Mouse (Mus musculus): Measurements from ENCODE around the gene Gabra4. TPM values are rescaled to one million over a fixed set of nuclear protein-coding genes. Genes with fewer than 3 reads are reported as not detected.

The Gabra4 gene
- total and polyA plus RNA-seq, 2 experiments from 2014 or later: 22.2 to 35.1 TPM

- Histone ChIP-seq H3K9ac (peak overlapping the region; percentile 57; the same call in 1 of the 2 replicates), H3K27me3 (ENCODE audit: insufficient read depth, low read length) (no peaks in the 10 kb centered on the region), H3K4me2 (ENCODE audit: low read depth) (peak overlapping the region; percentile 97), H3K36me3 (ENCODE audit: insufficient read depth) (no peaks in the 10 kb centered on the region), H3K4me3 (ENCODE audit: low read depth, low read length) (peak overlapping the region; percentile 65), H3K9me3 (ENCODE audit: low read length) (no peaks in the 10 kb centered on the region), H3K4me1 (ENCODE audit: insufficient read depth) (no peaks in the 10 kb centered on the region), H3K27ac (ENCODE audit: low read depth, low read length) (no peak overlapping the region)
- DNase-seq (no peak), ATAC-seq (no peak)
- 8% methylated on average over 10 of the region's 10 CpGs for WGBS
- no peak for TF ChIP-seq CTCF (IDR thresholded peaks at IDR 0.05; ENCODE audit: low read depth)
Measured at GRCm38 (mm10) chr5:71656771-71657170, 1.3 kb downstream of the Gabra4 start.

GRCm38 (mm10) chr5:71654056-71654455 lies 4.1 kb downstream of the Gabra4 start:
- Histone ChIP-seq H3K4me1 (ENCODE audit: insufficient read depth) (no peaks in the 10 kb centered on the region), H3K36me3 (ENCODE audit: insufficient read depth) (no peaks in the 10 kb centered on the region), H3K4me2 (ENCODE audit: low read depth) (no peak overlapping the region), H3K27ac (ENCODE audit: low read depth, low read length) (no peak overlapping the region), H3K27me3 (ENCODE audit: insufficient read depth, low read length) (no peaks in the 10 kb centered on the region), H3K4me3 (ENCODE audit: low read depth, low read length) (no peak overlapping the region), H3K9ac (no peak overlapping the region), H3K9me3 (ENCODE audit: low read length) (no peaks in the 10 kb centered on the region)
- TF ChIP-seq CTCF (IDR thresholded peaks at IDR 0.05; ENCODE audit: low read depth): no peak
- DNase-seq (no peak), ATAC-seq (no peak)
- WGBS: 70% methylated on average over 5 of the region's 5 CpGs

- TF ChIP-seq CTCF (IDR thresholded peaks at IDR 0.05; ENCODE audit: low read depth): no peak
- ATAC-seq: no peak
Measured at GRCm38 (mm10) chr5:71648108-71648507, 10.0 kb downstream of the Gabra4 start.

GRCm38 (mm10) chr5:71639804-71640203 lies 18.3 kb downstream of the Gabra4 start:
- H3K4me3 ChIP-seq (ENCODE audit: low read depth, low read length): no peak overlapping the region
- H3K4me1 ChIP-seq (ENCODE audit: insufficient read depth): no peaks in the 10 kb centered on the region
- WGBS: 78% methylated on average over 10 of the region's 10 CpGs
- H3K9ac ChIP-seq: no peak overlapping the region
- H3K36me3 ChIP-seq (ENCODE audit: insufficient read depth): no peaks in the 10 kb centered on the region
- H3K4me2 ChIP-seq (ENCODE audit: low read depth): no peak overlapping the region
- no peaks in the 10 kb centered on the region for H3K27me3 ChIP-seq (ENCODE audit: insufficient read depth, low read length)
- H3K9me3 ChIP-seq (ENCODE audit: low read length): no peaks in the 10 kb centered on the region
- DNase-seq: no peak
- H3K27ac ChIP-seq (ENCODE audit: low read depth, low read length): no peak overlapping the region
- no peak for TF ChIP-seq CTCF (IDR thresholded peaks at IDR 0.05; ENCODE audit: low read depth)
- no peak for ATAC-seq

More at GRCm38 (mm10) chr5:71648108-71648507, 10.0 kb downstream of the Gabra4 start:
- no peaks in the 10 kb centered on the region for H3K4me1 ChIP-seq (ENCODE audit: insufficient read depth)
- no peak overlapping the region for H3K27ac ChIP-seq (ENCODE audit: low read depth, low read length)
- 48% methylated on average over 2 of the region's 2 CpGs for WGBS
- no peak overlapping the region for H3K9ac ChIP-seq
- H3K4me2 ChIP-seq (ENCODE audit: low read depth): no peak overlapping the region
- H3K36me3 ChIP-seq (ENCODE audit: insufficient read depth): no peaks in the 10 kb centered on the region
- DNase-seq: no peak
- H3K4me3 ChIP-seq (ENCODE audit: low read depth, low read length): no peak overlapping the region
- H3K9me3 ChIP-seq (ENCODE audit: low read length): no peaks in the 10 kb centered on the region
- H3K27me3 ChIP-seq (ENCODE audit: insufficient read depth, low read length): no peaks in the 10 kb centered on the region

GRCm38 (mm10) chr5:71627820-71628219 lies 30.3 kb downstream of the Gabra4 start:
- Histone ChIP-seq H3K36me3 (ENCODE audit: insufficient read depth) (no peaks in the 10 kb centered on the region), H3K9me3 (ENCODE audit: low read length) (no peaks in the 10 kb centered on the region), H3K4me3 (ENCODE audit: low read depth, low read length) (no peak overlapping the region), H3K4me1 (ENCODE audit: insufficient read depth) (no peaks in the 10 kb centered on the region), H3K9ac (no peak overlapping the region), H3K4me2 (ENCODE audit: low read depth) (no peak overlapping the region), H3K27me3 (ENCODE audit: insufficient read depth, low read length) (no peaks in the 10 kb centered on the region), H3K27ac (ENCODE audit: low read depth, low read length) (no peak overlapping the region)
- ATAC-seq (no peak), DNase-seq (peak; percentile 36)
- WGBS: 74% methylated on average over 3 of the region's 3 CpGs
- no peak for TF ChIP-seq CTCF (IDR thresholded peaks at IDR 0.05; ENCODE audit: low read depth)

GRCm38 (mm10) chr5:71616734-71617133 lies 41.4 kb downstream of the Gabra4 start:
- no peak for TF ChIP-seq CTCF (IDR thresholded peaks at IDR 0.05; ENCODE audit: low read depth)
- H3K27ac ChIP-seq (ENCODE audit: low read depth, low read length): no peak overlapping the region
- no peak for DNase-seq
- WGBS: 53% methylated on average over 4 of the region's 4 CpGs
- no peaks in the 10 kb centered on the region for H3K4me1 ChIP-seq (ENCODE audit: insufficient read depth)
- H3K9ac ChIP-seq: no peak overlapping the region
- H3K27me3 ChIP-seq (ENCODE audit: insufficient read depth, low read length): no peaks in the 10 kb centered on the region
- H3K4me3 ChIP-seq (ENCODE audit: low read depth, low read length): no peak overlapping the region
- no peaks in the 10 kb centered on the region for H3K9me3 ChIP-seq (ENCODE audit: low read length)
- ATAC-seq: no peak
- H3K4me2 ChIP-seq (ENCODE audit: low read depth): no peak overlapping the region
- H3K36me3 ChIP-seq (ENCODE audit: insufficient read depth): no peaks in the 10 kb centered on the region

GRCm38 (mm10) chr5:71614311-71614710 lies 43.8 kb downstream of the Gabra4 start:
- WGBS: 96% methylated on average over 1 of the region's 1 CpGs

More at GRCm38 (mm10) chr5:71614311-71614710, 43.8 kb downstream of the Gabra4 start:
- no peaks in the 10 kb centered on the region for H3K9me3 ChIP-seq (ENCODE audit: low read length)
- H3K27me3 ChIP-seq (ENCODE audit: insufficient read depth, low read length): no peaks in the 10 kb centered on the region
- H3K4me2 ChIP-seq (ENCODE audit: low read depth): no peak overlapping the region
- no peaks in the 10 kb centered on the region for H3K36me3 ChIP-seq (ENCODE audit: insufficient read depth)
- DNase-seq (no peak), ATAC-seq (no peak)
- no peaks in the 10 kb centered on the region for H3K4me1 ChIP-seq (ENCODE audit: insufficient read depth)
- H3K4me3 ChIP-seq (ENCODE audit: low read depth, low read length): no peak overlapping the region
- H3K27ac ChIP-seq (ENCODE audit: low read depth, low read length): no peak overlapping the region
- H3K9ac ChIP-seq: no peak overlapping the region
- TF ChIP-seq CTCF (IDR thresholded peaks at IDR 0.05; ENCODE audit: low read depth): no peak
